Mouse (Mus musculus): ENCODE results near the gene Pdzk1ip1.

The Pdzk1ip1 gene

GRCm38 (mm10) chr4:115121608-115122007, 33.1 kb downstream of the Pdzk1ip1 start:
- no peak for DNase-seq (ENCODE audit: low read depth, low spot score)

- DNase-seq (ENCODE audit: low read depth, low spot score): no peak
Measured at GRCm38 (mm10) chr4:115123507-115123906, 35.0 kb downstream of the Pdzk1ip1 start.

GRCm38 (mm10) chr4:115124713-115125112, 36.2 kb downstream of the Pdzk1ip1 start:
- DNase-seq (ENCODE audit: low read depth, low spot score): no peak

GRCm38 (mm10) chr4:115133085-115133484, 44.6 kb downstream of the Pdzk1ip1 start:
- no peak for DNase-seq (ENCODE audit: low read depth, low spot score)

- DNase-seq (ENCODE audit: low read depth, low spot score): peak; percentile 7
Measured at GRCm38 (mm10) chr4:115133621-115134295, 45.2 kb downstream of the Pdzk1ip1 start, which contains the start of gene Cyp4x1. TSS of gene Cyp4x1 (minus strand) at chr4:115134281.

GRCm38 (mm10) chr4:115134296-115134630, 45.8 kb downstream of the Pdzk1ip1 start:
- no peak for DNase-seq (ENCODE audit: low read depth, low spot score)

Measured in forelimb bud, embryonic 11.5 days (tissue).